Mouse (Mus musculus): ENCODE measurements around the gene Spata2l. TPM values are rescaled to one million over a fixed set of nuclear protein-coding genes. Genes with fewer than 3 reads are reported as not detected.
"Not testable (repeated sequence)": the region's sequence is repeated elsewhere in the genome, so short reads cannot be mapped to it uniquely, and the experiment has no call there.

Gene Spata2l
- total RNA-seq (2021), result 1 to 10 TPM; 1.5 to 2.3 TPM
- long read RNA-seq, experiment 1, partial matches to known transcripts, result 0 of 9 reads
- long read RNA-seq, experiment 1, other reads (novel, unspliced or antisense), result 4 of 9 reads
- long read RNA-seq, experiment 2, partial matches to known transcripts, result 0 of 3 reads
- long read RNA-seq, experiment 2, other reads (novel, unspliced or antisense), result 1 of 3 reads

GRCm38 (mm10) chr8:123235520-123236497 is at the start of gene Spata2l:
Gene Spata2l, minus strand, starts transcription at chr8:123236233.
- TF ChIP-seq CTCF (IDR thresholded peaks at IDR 0.05), result peak; percentile 52
- intact Hi-C loops (cut with DNase I), result no loop called here
- peak; percentile 91 for DNase-seq
- Histone ChIP-seq H3K4me3 (peak within 1 kb of the TSS; percentile 76), H3K27ac (peak within 1 kb of the TSS; percentile 86)

GRCm38 (mm10) chr8:123284493-123284892 is 48.5 kb upstream of the Spata2l start:
- no peak for DNase-seq
- intact Hi-C loops (cut with DNase I), result no loop called here
- no peak for TF ChIP-seq CTCF (IDR thresholded peaks at IDR 0.05)
- H3K4me3 ChIP-seq, result no peak overlapping the region
- no peak overlapping the region for H3K27ac ChIP-seq

- intact Hi-C loops (cut with DNase I), result no loop called here
- no peak overlapping the region for H3K27ac ChIP-seq
- no peak for TF ChIP-seq CTCF (IDR thresholded peaks at IDR 0.05)
- no peak for DNase-seq
- H3K4me3 ChIP-seq, result no peak overlapping the region
Observed at GRCm38 (mm10) chr8:123283991-123284390, 48.0 kb upstream of the Spata2l start.

- H3K4me3 ChIP-seq; intact Hi-C loops (cut with DNase I); DNase-seq; H3K27ac ChIP-seq: not testable (repeated sequence)
Observed at GRCm38 (mm10) chr8:123282994-123283393, 47.0 kb upstream of the Spata2l start.

- TF ChIP-seq CTCF (IDR thresholded peaks at IDR 0.05), result no peak
- Histone ChIP-seq H3K27ac (no peak overlapping the region), H3K4me3 (no peak overlapping the region)
- DNase-seq, result no peak
- intact Hi-C loops (cut with DNase I), result no loop called here
Observed at GRCm38 (mm10) chr8:123280302-123281094, 44.5 kb upstream of the Spata2l start.

GRCm38 (mm10) chr8:123279828-123280227 is 43.8 kb upstream of the Spata2l start:
- Histone ChIP-seq H3K27ac (no peak overlapping the region), H3K4me3 (no peak overlapping the region)
- intact Hi-C loops (cut with DNase I), result no loop called here
- no peak for DNase-seq
- TF ChIP-seq CTCF (IDR thresholded peaks at IDR 0.05), result no peak

- intact Hi-C loops (cut with DNase I), result no loop called here
- no peak overlapping the region for H3K4me3 ChIP-seq
- H3K27ac ChIP-seq, result no peak overlapping the region
- TF ChIP-seq CTCF (IDR thresholded peaks at IDR 0.05), result no peak
- DNase-seq, result no peak
Observed at GRCm38 (mm10) chr8:123278445-123278844, 42.4 kb upstream of the Spata2l start.

- no peak for DNase-seq
- no peak for TF ChIP-seq CTCF (IDR thresholded peaks at IDR 0.05)
- no peak overlapping the region for H3K4me3 ChIP-seq
- intact Hi-C loops (cut with DNase I), result no loop called here
- no peak overlapping the region for H3K27ac ChIP-seq
Observed at GRCm38 (mm10) chr8:123275096-123275495, 39.1 kb upstream of the Spata2l start.

GRCm38 (mm10) chr8:123274447-123274846 is 38.4 kb upstream of the Spata2l start:
- no peak overlapping the region for H3K4me3 ChIP-seq
- intact Hi-C loops (cut with DNase I), result no loop called here
- DNase-seq, result no peak
- no peak for TF ChIP-seq CTCF (IDR thresholded peaks at IDR 0.05)
- H3K27ac ChIP-seq, result no peak overlapping the region

GRCm38 (mm10) chr8:123271901-123272300 is 35.9 kb upstream of the Spata2l start:
- Histone ChIP-seq H3K4me3 (no peak overlapping the region), H3K27ac (no peak overlapping the region)
- no peak for DNase-seq
- intact Hi-C loops (cut with DNase I), result no loop called here
- no peak for TF ChIP-seq CTCF (IDR thresholded peaks at IDR 0.05)

- no peak overlapping the region for H3K27ac ChIP-seq
- intact Hi-C loops (cut with DNase I), result no loop called here
- no peak overlapping the region for H3K4me3 ChIP-seq
- DNase-seq, result no peak
- TF ChIP-seq CTCF (IDR thresholded peaks at IDR 0.05), result no peak
Observed at GRCm38 (mm10) chr8:123271147-123271546, 35.1 kb upstream of the Spata2l start.

GRCm38 (mm10) chr8:123267926-123268656 is 32.1 kb upstream of the Spata2l start:
- intact Hi-C loops (cut with DNase I), result no loop called here
- no peak for DNase-seq
- no peak overlapping the region for H3K27ac ChIP-seq
- no peak overlapping the region for H3K4me3 ChIP-seq
- no peak for TF ChIP-seq CTCF (IDR thresholded peaks at IDR 0.05)

- DNase-seq; H3K4me3 ChIP-seq; intact Hi-C loops (cut with DNase I); H3K27ac ChIP-seq: not testable (repeated sequence)
Observed at GRCm38 (mm10) chr8:123257593-123257992, 21.6 kb upstream of the Spata2l start.
